Mouse (Mus musculus): ENCODE results near the gene Samhd1. TPM values are rescaled to one million over a fixed set of nuclear protein-coding genes. Genes with fewer than 3 reads are reported as not detected.
A peak's percentile ranks its signal among the peaks of the same experiment; 100 is the strongest.

The Samhd1 gene
- polyA plus RNA-seq, 1 experiment from 2014 or later = 21.7 TPM

GRCm38 (mm10) chr2:157066731-157067430 lies 68.2 kb downstream of the Samhd1 start:
- Histone ChIP-seq H3K9me3 (ENCODE audit: control insufficient read depth, low read length) (no peaks in the 10 kb centered on the region), H3K27ac (ENCODE audit: low read depth, low read length) (no peak overlapping the region), H3K36me3 (ENCODE audit: control insufficient read depth, insufficient read depth, low read length) (no peaks in the 10 kb centered on the region), H3K27me3 (ENCODE audit: control insufficient read depth, insufficient read depth, low read length) (no peaks in the 10 kb centered on the region), H3K9ac (ENCODE audit: low read length) (no peak overlapping the region), H3K4me3 (ENCODE audit: low read depth, low read length) (no peak overlapping the region), H3K4me1 (ENCODE audit: control insufficient read depth, insufficient read depth, low read length) (peaks cover 35% of the 10 kb centered on the region), H3K4me2 (no peak overlapping the region)
- no peak for ATAC-seq (ENCODE audit: low FRiP score)
- WGBS = 89% methylated on average over 7 of the region's 7 CpGs
- no peak for DNase-seq (ENCODE audit: low spot score, missing footprints)

- ATAC-seq (ENCODE audit: low FRiP score) (no peak), DNase-seq (ENCODE audit: low spot score, missing footprints) (no peak)
- no peak overlapping the region for H3K4me2 ChIP-seq
- no peak overlapping the region for H3K9ac ChIP-seq (ENCODE audit: low read length)
- peaks cover 31% of the 10 kb centered on the region for H3K4me1 ChIP-seq (ENCODE audit: control insufficient read depth, insufficient read depth, low read length)
- WGBS = 86% methylated on average over 7 of the region's 7 CpGs
- H3K27me3 ChIP-seq (ENCODE audit: control insufficient read depth, insufficient read depth, low read length) = no peaks in the 10 kb centered on the region
- no peaks in the 10 kb centered on the region for H3K9me3 ChIP-seq (ENCODE audit: control insufficient read depth, low read length)
- H3K27ac ChIP-seq (ENCODE audit: low read depth, low read length) = no peak overlapping the region
- H3K36me3 ChIP-seq (ENCODE audit: control insufficient read depth, insufficient read depth, low read length) = no peaks in the 10 kb centered on the region
- H3K4me3 ChIP-seq (ENCODE audit: low read depth, low read length) = no peak overlapping the region
Observed at GRCm38 (mm10) chr2:157065879-157066226, 69.2 kb downstream of the Samhd1 start.

GRCm38 (mm10) chr2:157064978-157065878 lies 69.8 kb downstream of the Samhd1 start:
- H3K9ac ChIP-seq (ENCODE audit: low read length) = no peak overlapping the region
- WGBS = 83% methylated on average over 14 of the region's 14 CpGs
- H3K9me3 ChIP-seq (ENCODE audit: control insufficient read depth, low read length) = no peaks in the 10 kb centered on the region
- H3K4me1 ChIP-seq (ENCODE audit: control insufficient read depth, insufficient read depth, low read length) = peaks cover 25% of the 10 kb centered on the region
- DNase-seq (ENCODE audit: low spot score, missing footprints) = no peak
- no peaks in the 10 kb centered on the region for H3K27me3 ChIP-seq (ENCODE audit: control insufficient read depth, insufficient read depth, low read length)
- no peak for ATAC-seq (ENCODE audit: low FRiP score)
- H3K36me3 ChIP-seq (ENCODE audit: control insufficient read depth, insufficient read depth, low read length) = no peaks in the 10 kb centered on the region
- H3K27ac ChIP-seq (ENCODE audit: low read depth, low read length) = no peak overlapping the region
- no peak overlapping the region for H3K4me2 ChIP-seq
- no peak overlapping the region for H3K4me3 ChIP-seq (ENCODE audit: low read depth, low read length)

GRCm38 (mm10) chr2:157064136-157064535 lies 70.9 kb downstream of the Samhd1 start:
- ATAC-seq (ENCODE audit: low FRiP score) (no peak), DNase-seq (ENCODE audit: low spot score, missing footprints) (no peak)
- Histone ChIP-seq H3K9ac (ENCODE audit: low read length) (no peak overlapping the region), H3K4me1 (ENCODE audit: control insufficient read depth, insufficient read depth, low read length) (peaks cover 16% of the 10 kb centered on the region), H3K27ac (ENCODE audit: low read depth, low read length) (no peak overlapping the region), H3K27me3 (ENCODE audit: control insufficient read depth, insufficient read depth, low read length) (no peaks in the 10 kb centered on the region), H3K9me3 (ENCODE audit: control insufficient read depth, low read length) (no peaks in the 10 kb centered on the region), H3K4me3 (ENCODE audit: low read depth, low read length) (no peak overlapping the region), H3K36me3 (ENCODE audit: control insufficient read depth, insufficient read depth, low read length) (0 out of 2 replicates have a peak, but pooled peaks cover 3% of the 10 kb centered on the region), H3K4me2 (no peak overlapping the region)
- WGBS = 78% methylated on average over 7 of the region's 7 CpGs

- H3K9ac ChIP-seq (ENCODE audit: low read length) = no peak overlapping the region
- H3K4me2 ChIP-seq = no peak overlapping the region
- no peak for ATAC-seq (ENCODE audit: low FRiP score)
- no peak overlapping the region for H3K4me3 ChIP-seq (ENCODE audit: low read depth, low read length)
- H3K9me3 ChIP-seq (ENCODE audit: control insufficient read depth, low read length) = no peaks in the 10 kb centered on the region
- H3K27me3 ChIP-seq (ENCODE audit: control insufficient read depth, insufficient read depth, low read length) = no peaks in the 10 kb centered on the region
- H3K36me3 ChIP-seq (ENCODE audit: control insufficient read depth, insufficient read depth, low read length) = 0 out of 2 replicates have a peak, but pooled peaks cover 3% of the 10 kb centered on the region
- no peak for DNase-seq (ENCODE audit: low spot score, missing footprints)
- WGBS = 78% methylated on average over 4 of the region's 4 CpGs
- H3K4me1 ChIP-seq (ENCODE audit: control insufficient read depth, insufficient read depth, low read length) = peaks cover 19% of the 10 kb centered on the region
- no peak overlapping the region for H3K27ac ChIP-seq (ENCODE audit: low read depth, low read length)
Observed at GRCm38 (mm10) chr2:157063241-157063700, 71.8 kb downstream of the Samhd1 start.

- no peaks in the 10 kb centered on the region for H3K9me3 ChIP-seq (ENCODE audit: control insufficient read depth, low read length)
- no peak overlapping the region for H3K4me3 ChIP-seq (ENCODE audit: low read depth, low read length)
- WGBS = 93% methylated on average over 11 of the region's 11 CpGs
- ATAC-seq (ENCODE audit: low FRiP score) = no peak
- H3K4me2 ChIP-seq = no peak overlapping the region
- H3K27ac ChIP-seq (ENCODE audit: low read depth, low read length) = no peak overlapping the region
- H3K9ac ChIP-seq (ENCODE audit: low read length) = no peak overlapping the region
- H3K36me3 ChIP-seq (ENCODE audit: control insufficient read depth, insufficient read depth, low read length) = 0 out of 2 replicates have a peak, but pooled peaks cover 3% of the 10 kb centered on the region
- H3K27me3 ChIP-seq (ENCODE audit: control insufficient read depth, insufficient read depth, low read length) = no peaks in the 10 kb centered on the region
- DNase-seq (ENCODE audit: low spot score, missing footprints) = no peak
- peaks cover 18% of the 10 kb centered on the region for H3K4me1 ChIP-seq (ENCODE audit: control insufficient read depth, insufficient read depth, low read length)
Observed at GRCm38 (mm10) chr2:157060557-157061305, 74.3 kb downstream of the Samhd1 start.

GRCm38 (mm10) chr2:157060037-157060436 lies 75.0 kb downstream of the Samhd1 start:
- no peak overlapping the region for H3K4me3 ChIP-seq (ENCODE audit: low read depth, low read length)
- no peak overlapping the region for H3K4me2 ChIP-seq
- ATAC-seq (ENCODE audit: low FRiP score) (no peak), DNase-seq (ENCODE audit: low spot score, missing footprints) (no peak)
- H3K27me3 ChIP-seq (ENCODE audit: control insufficient read depth, insufficient read depth, low read length) = no peaks in the 10 kb centered on the region
- 0 out of 2 replicates have a peak, but pooled peaks cover 4% of the 10 kb centered on the region for H3K36me3 ChIP-seq (ENCODE audit: control insufficient read depth, insufficient read depth, low read length)
- H3K4me1 ChIP-seq (ENCODE audit: control insufficient read depth, insufficient read depth, low read length) = peaks cover 15% of the 10 kb centered on the region
- H3K9ac ChIP-seq (ENCODE audit: low read length) = no peak overlapping the region
- H3K9me3 ChIP-seq (ENCODE audit: control insufficient read depth, low read length) = no peaks in the 10 kb centered on the region
- WGBS = 94% methylated on average over 14 of the region's 14 CpGs
- H3K27ac ChIP-seq (ENCODE audit: low read depth, low read length) = no peak overlapping the region

GRCm38 (mm10) chr2:157059166-157059565 lies 75.9 kb downstream of the Samhd1 start:
- no peaks in the 10 kb centered on the region for H3K9me3 ChIP-seq (ENCODE audit: control insufficient read depth, low read length)
- no peak overlapping the region for H3K4me3 ChIP-seq (ENCODE audit: low read depth, low read length)
- DNase-seq (ENCODE audit: low spot score, missing footprints) (peak; percentile 90), ATAC-seq (ENCODE audit: low FRiP score) (no peak)
- peak overlapping the region; percentile 83 for H3K27ac ChIP-seq (ENCODE audit: low read depth, low read length)
- 0 out of 2 replicates have a peak, but pooled peaks cover 7% of the 10 kb centered on the region for H3K36me3 ChIP-seq (ENCODE audit: control insufficient read depth, insufficient read depth, low read length)
- H3K27me3 ChIP-seq (ENCODE audit: control insufficient read depth, insufficient read depth, low read length) = no peaks in the 10 kb centered on the region
- H3K4me2 ChIP-seq = peak overlapping the region; percentile 32; the same call in 1 of the 2 replicates
- WGBS = 55% methylated on average over 8 of the region's 8 CpGs
- H3K9ac ChIP-seq (ENCODE audit: low read length) = peak overlapping the region; percentile 46
- H3K4me1 ChIP-seq (ENCODE audit: control insufficient read depth, insufficient read depth, low read length) = peaks cover 15% of the 10 kb centered on the region

All from midbrain, embryonic 11.5 days (tissue).